Mouse (Mus musculus): ENCODE data around the gene Ptpn13. TPM values are rescaled to one million over a fixed set of nuclear protein-coding genes. Genes with fewer than 3 reads are reported as not detected.

Gene Ptpn13
- polyA plus RNA-seq, 1 experiment = 0.19 TPM

DNA sequence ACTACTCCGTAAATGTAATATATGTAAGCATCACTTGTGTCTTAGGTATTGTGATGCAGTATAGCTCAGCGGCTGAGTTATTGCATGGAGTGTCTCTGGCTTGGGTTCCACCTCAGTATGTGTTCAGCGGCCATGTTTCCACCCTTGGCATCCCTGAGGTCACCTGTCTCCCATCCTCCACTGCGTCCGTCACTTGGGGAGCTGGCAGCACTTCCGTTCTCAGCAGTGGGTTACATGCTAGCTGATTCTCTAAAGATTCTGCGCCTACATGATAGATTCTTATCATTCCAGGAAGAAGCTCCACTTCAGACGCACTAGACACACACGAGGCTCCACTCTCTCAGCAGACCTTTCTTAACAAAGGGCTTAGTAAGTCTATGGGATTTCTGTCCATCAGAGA, 76.1 kb downstream of the Ptpn13 start:
- Histone ChIP-seq H3K4me1 (ENCODE audit: control insufficient read depth, insufficient read depth, low read length) (no peaks in the 10 kb centered on the region), H3K27ac (ENCODE audit: insufficient read depth, low read depth, low read length) (no peak overlapping the region), H3K4me3 (ENCODE audit: insufficient read depth, low read length) (no peak overlapping the region)
- TF ChIP-seq CTCF (IDR thresholded peaks at IDR 0.05; ENCODE audit: low read depth, low read length) = no peak
- TF ChIP-seq POLR2A (IDR thresholded peaks at IDR 0.05; ENCODE audit: borderline replicate concordance, low read depth, low read length) = no peak

GRCm38 (mm10) chr5:103501839-103502238, 76.8 kb downstream of the Ptpn13 start:
- Histone ChIP-seq H3K27ac (ENCODE audit: insufficient read depth, low read depth, low read length) (no peak overlapping the region), H3K4me1 (ENCODE audit: control insufficient read depth, insufficient read depth, low read length) (no peaks in the 10 kb centered on the region), H3K4me3 (ENCODE audit: insufficient read depth, low read length) (no peak overlapping the region)
- TF ChIP-seq POLR2A (IDR thresholded peaks at IDR 0.05; ENCODE audit: borderline replicate concordance, low read depth, low read length) (no peak), CTCF (IDR thresholded peaks at IDR 0.05; ENCODE audit: low read depth, low read length) (no peak)

- H3K4me1 ChIP-seq (ENCODE audit: control insufficient read depth, insufficient read depth, low read length) = no peaks in the 10 kb centered on the region
- TF ChIP-seq CTCF (IDR thresholded peaks at IDR 0.05; ENCODE audit: low read depth, low read length) (no peak), POLR2A (IDR thresholded peaks at IDR 0.05; ENCODE audit: borderline replicate concordance, low read depth, low read length) (no peak)
- H3K27ac ChIP-seq (ENCODE audit: insufficient read depth, low read depth, low read length) = no peak overlapping the region
- H3K4me3 ChIP-seq (ENCODE audit: insufficient read depth, low read length) = no peak overlapping the region
These were observed 88.2 kb downstream of the Ptpn13 start for GRCm38 (mm10) chr5:103513162-103513561.

- TF ChIP-seq CTCF (IDR thresholded peaks at IDR 0.05; ENCODE audit: low read depth, low read length) = no peak
- no peak for TF ChIP-seq POLR2A (IDR thresholded peaks at IDR 0.05; ENCODE audit: borderline replicate concordance, low read depth, low read length)
- H3K4me3 ChIP-seq (ENCODE audit: insufficient read depth, low read length) = no peak overlapping the region
- H3K27ac ChIP-seq (ENCODE audit: insufficient read depth, low read depth, low read length) = no peak overlapping the region
- no peaks in the 10 kb centered on the region for H3K4me1 ChIP-seq (ENCODE audit: control insufficient read depth, insufficient read depth, low read length)
These were observed 89.4 kb downstream of the Ptpn13 start for GRCm38 (mm10) chr5:103514441-103514840.

- Histone ChIP-seq H3K4me1 (ENCODE audit: control insufficient read depth, insufficient read depth, low read length) (no peaks in the 10 kb centered on the region), H3K27ac (ENCODE audit: insufficient read depth, low read depth, low read length) (no peak overlapping the region), H3K4me3 (ENCODE audit: insufficient read depth, low read length) (no peak overlapping the region)
- TF ChIP-seq CTCF (IDR thresholded peaks at IDR 0.05; ENCODE audit: low read depth, low read length) = no peak
- no peak for TF ChIP-seq POLR2A (IDR thresholded peaks at IDR 0.05; ENCODE audit: borderline replicate concordance, low read depth, low read length)
These were observed 90.9 kb downstream of the Ptpn13 start for GRCm38 (mm10) chr5:103515876-103516275.

DNA sequence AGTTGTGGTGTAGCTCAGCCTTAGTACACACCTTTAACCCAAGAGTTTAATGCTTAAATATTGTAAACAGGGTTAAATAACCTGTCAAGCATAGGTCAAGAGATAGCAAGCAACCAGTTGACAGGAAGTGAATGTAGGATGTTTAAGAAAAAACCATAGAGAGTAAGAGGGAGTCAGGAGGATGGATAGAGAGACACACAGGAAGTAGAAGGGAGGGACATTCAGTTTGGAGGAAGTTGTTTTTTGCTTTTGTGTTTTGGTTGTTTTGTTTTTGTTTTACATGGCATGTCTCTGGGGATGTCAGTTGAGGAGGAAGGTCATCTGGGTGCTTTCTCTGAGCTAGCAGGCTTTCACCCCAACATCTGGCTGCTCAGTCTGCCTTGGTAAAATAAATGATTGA, 91.6 kb downstream of the Ptpn13 start:
- Histone ChIP-seq H3K4me3 (ENCODE audit: insufficient read depth, low read length) (no peak overlapping the region), H3K27ac (ENCODE audit: insufficient read depth, low read depth, low read length) (no peak overlapping the region), H3K4me1 (ENCODE audit: control insufficient read depth, insufficient read depth, low read length) (no peaks in the 10 kb centered on the region)
- no peak for TF ChIP-seq POLR2A (IDR thresholded peaks at IDR 0.05; ENCODE audit: borderline replicate concordance, low read depth, low read length)
- TF ChIP-seq CTCF (IDR thresholded peaks at IDR 0.05; ENCODE audit: low read depth, low read length) = no peak

GRCm38 (mm10) chr5:103517641-103518040, 92.6 kb downstream of the Ptpn13 start:
- H3K4me1 ChIP-seq (ENCODE audit: control insufficient read depth, insufficient read depth, low read length) = no peaks in the 10 kb centered on the region
- no peak overlapping the region for H3K27ac ChIP-seq (ENCODE audit: insufficient read depth, low read depth, low read length)
- TF ChIP-seq CTCF (IDR thresholded peaks at IDR 0.05; ENCODE audit: low read depth, low read length) = no peak
- H3K4me3 ChIP-seq (ENCODE audit: insufficient read depth, low read length) = no peak overlapping the region

DNA sequence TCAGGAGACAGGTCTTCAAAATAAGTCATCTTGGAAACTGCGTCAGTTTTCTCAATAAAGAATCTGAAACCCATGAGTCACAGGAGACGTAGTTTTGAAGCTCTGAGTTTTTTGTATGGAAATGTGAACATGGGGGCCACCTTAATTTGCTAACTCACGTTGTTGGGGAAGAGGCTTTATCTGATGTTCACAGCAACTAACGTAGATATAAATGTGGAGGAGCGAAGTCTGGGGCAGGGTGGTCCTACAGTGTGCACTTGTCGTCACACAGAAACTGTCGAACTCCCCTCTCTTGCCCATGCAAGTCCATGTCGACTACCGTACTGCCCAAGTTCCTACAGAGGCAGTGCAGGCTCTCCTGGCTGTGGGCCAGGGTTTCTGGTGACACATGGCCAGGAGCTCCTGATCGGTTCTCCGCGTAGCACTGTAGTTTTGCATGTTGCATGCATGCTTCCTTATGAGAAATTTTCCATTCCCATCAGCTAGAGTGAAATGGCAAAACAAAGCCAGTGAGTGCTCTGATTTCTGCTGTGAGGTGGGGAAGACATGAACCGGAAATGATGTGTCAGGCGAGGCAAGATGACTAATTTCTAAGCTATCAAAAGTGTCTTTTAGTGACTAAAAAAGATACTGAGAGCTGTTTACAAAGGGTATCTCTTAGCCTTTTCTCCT, 93.9 kb downstream of the Ptpn13 start:
- Histone ChIP-seq H3K4me1 (ENCODE audit: control insufficient read depth, insufficient read depth, low read length) (no peaks in the 10 kb centered on the region), H3K4me3 (ENCODE audit: insufficient read depth, low read length) (no peak overlapping the region), H3K27ac (ENCODE audit: insufficient read depth, low read depth, low read length) (no peak overlapping the region)
- no peak for TF ChIP-seq CTCF (IDR thresholded peaks at IDR 0.05; ENCODE audit: low read depth, low read length)
- TF ChIP-seq POLR2A (IDR thresholded peaks at IDR 0.05; ENCODE audit: borderline replicate concordance, low read depth, low read length) = no peak

DNA sequence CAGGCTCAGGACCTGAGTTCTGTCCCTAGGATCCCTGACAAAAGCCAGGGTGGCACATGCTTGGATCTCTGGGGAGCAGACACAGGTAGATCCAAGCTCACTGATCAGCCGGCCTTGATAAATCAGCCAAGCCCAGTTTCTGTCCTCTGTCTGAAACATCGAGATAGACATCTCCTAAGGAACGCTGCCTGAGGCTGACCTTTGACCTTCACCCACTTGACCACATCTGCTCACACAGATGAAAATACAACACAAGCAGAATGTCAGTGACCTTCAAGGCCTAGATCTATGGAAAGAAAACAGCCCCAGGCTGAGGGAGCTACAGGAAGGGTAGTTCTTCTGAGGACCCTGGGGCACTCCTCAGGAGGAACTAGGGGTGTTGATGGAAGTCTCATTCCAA, 97.4 kb downstream of the Ptpn13 start:
- no peak overlapping the region for H3K27ac ChIP-seq (ENCODE audit: insufficient read depth, low read depth, low read length)
- TF ChIP-seq POLR2A (IDR thresholded peaks at IDR 0.05; ENCODE audit: borderline replicate concordance, low read depth, low read length) (no peak), CTCF (IDR thresholded peaks at IDR 0.05; ENCODE audit: low read depth, low read length) (no peak)
- no peaks in the 10 kb centered on the region for H3K4me1 ChIP-seq (ENCODE audit: control insufficient read depth, insufficient read depth, low read length)
- no peak overlapping the region for H3K4me3 ChIP-seq (ENCODE audit: insufficient read depth, low read length)

DNA sequence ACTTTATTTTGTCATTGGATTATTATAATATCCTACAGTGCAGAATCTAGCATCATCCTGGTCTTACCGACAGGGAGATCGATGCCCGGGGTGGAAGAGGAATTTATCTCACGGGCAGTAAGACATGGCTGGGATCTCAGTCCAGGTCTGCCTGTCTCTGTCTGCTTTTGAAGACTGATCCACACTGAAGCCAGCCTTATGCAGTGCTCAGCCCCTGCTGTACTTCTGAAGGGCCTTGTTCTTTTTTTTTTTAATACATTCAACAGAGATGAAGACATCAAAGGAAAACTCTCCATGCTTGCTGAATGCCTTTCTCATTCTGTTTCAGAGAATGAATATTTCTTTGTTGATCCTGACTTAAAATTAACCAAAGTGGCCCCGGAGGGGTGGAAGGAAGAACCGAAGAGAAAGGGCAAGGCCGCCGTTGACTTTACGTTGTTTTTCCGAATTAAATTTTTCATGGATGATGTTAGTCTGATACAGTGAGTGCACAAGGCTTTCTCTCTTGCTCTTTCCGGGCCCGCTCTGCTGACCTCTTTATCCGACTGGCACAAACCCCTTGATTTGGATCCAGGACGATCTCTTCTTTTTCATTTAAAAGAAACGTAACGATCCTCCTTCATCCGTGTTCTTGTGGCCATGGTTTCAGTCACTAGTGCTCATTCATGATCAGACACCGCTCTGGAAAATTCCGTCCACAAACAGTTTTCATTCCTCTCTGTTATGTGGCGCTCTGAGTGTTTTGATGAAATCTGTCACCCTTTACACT, 101.9 kb downstream of the Ptpn13 start:
- Histone ChIP-seq H3K27ac (ENCODE audit: insufficient read depth, low read depth, low read length) (no peak overlapping the region), H3K4me3 (ENCODE audit: insufficient read depth, low read length) (no peak overlapping the region)
- TF ChIP-seq CTCF (IDR thresholded peaks at IDR 0.05; ENCODE audit: low read depth, low read length) (no peak), POLR2A (IDR thresholded peaks at IDR 0.05; ENCODE audit: borderline replicate concordance, low read depth, low read length) (no peak)

More for the DNA sequence above, 101.9 kb downstream of the Ptpn13 start:
- no peaks in the 10 kb centered on the region for H3K4me1 ChIP-seq (ENCODE audit: control insufficient read depth, insufficient read depth, low read length)

Measured in bone marrow macrophage, adult 2 months (primary cell).